8 mouse cellular contexts compared by ENCODE assay signal in genomic region chr11:93994531-93994930, GRCm38 (mm10). TPM values are rescaled to one million over a fixed set of nuclear protein-coding genes. Genes with fewer than 3 reads are reported as not detected.
DNase-seq lines count a peak whose midpoint lies in the region; ATAC-seq and TF ChIP-seq lines count a peak whose summit lies in the region.

No protein-coding gene starts in this region.

- TF ChIP-seq EP300 in heart, postnatal 0 days (IDR thresholded peaks at IDR 0.05; ENCODE audit: low read depth) = no peak

- H3K4me3 ChIP-seq in brown adipose tissue, adult 24 weeks (ENCODE audit: insufficient read depth, low read depth, low read length) = peak overlapping the region; percentile 67
- H3K4me3 ChIP-seq in heart, postnatal 0 days (ENCODE audit: low read depth, low read length) = peak overlapping the region; percentile 86
- peak overlapping the region; percentile 63; the same call in 1 of the 2 replicates for H3K4me3 ChIP-seq in macrophage (ENCODE audit: inconsistent target)

- no peak for TF ChIP-seq CTCF in heart, postnatal 0 days (IDR thresholded peaks at IDR 0.05; ENCODE audit: low read depth)

- H3K9me3 ChIP-seq in heart, postnatal 0 days (replicated peaks; ENCODE audit: control insufficient read depth, low read length) = no peaks in the 10 kb centered on the region

- no peak for ATAC-seq in heart, postnatal 0 days (ENCODE audit: insufficient read depth, low read depth)
- no peak for ATAC-seq in megakaryocyte-erythroid progenitor cell, adult 5-6 weeks (replicated peaks; ENCODE audit: low FRiP score, low TSS enrichment, poor library complexity, severe bottlenecking)

- peak overlapping the region; percentile 78 for H3K4me2 ChIP-seq in heart, postnatal 0 days (ENCODE audit: low read depth, low read length)

- H3K36me3 ChIP-seq in heart, postnatal 0 days (replicated peaks; ENCODE audit: control insufficient read depth, insufficient read depth, low read length) = no peaks in the 10 kb centered on the region
- no peaks in the 10 kb centered on the region for H3K36me3 ChIP-seq in macrophage (ENCODE audit: inconsistent target)

- H3K27ac ChIP-seq in brown adipose tissue, adult 24 weeks (replicated peaks; ENCODE audit: low read depth, low read length) = peak overlapping the region; percentile 99
- peak overlapping the region; percentile 96 for H3K27ac ChIP-seq in heart, postnatal 0 days (ENCODE audit: low read depth)
- peak overlapping the region; percentile 100 for H3K27ac ChIP-seq in macrophage

- peak overlapping the region; percentile 96; the same call in 1 of the 2 replicates for H3K9ac ChIP-seq in heart, postnatal 0 days (replicated peaks; ENCODE audit: low read depth, low read length)

- peaks cover 11% of the 10 kb centered on the region for H3K4me1 ChIP-seq in brown adipose tissue, adult 24 weeks (ENCODE audit: control insufficient read depth, insufficient read depth, insufficient read length, low read length)
- peaks cover 8% of the 10 kb centered on the region for H3K4me1 ChIP-seq in heart, postnatal 0 days (ENCODE audit: control insufficient read depth, insufficient read depth)

- WGBS in heart, postnatal 0 days = 39% methylated on average over 5 of the region's 5 CpGs
- WGBS in macrophage (ENCODE audit: missing documents) = 65% methylated on average over 5 of the region's 5 CpGs

- peaks cover 30% of the 10 kb centered on the region for H3K79me2 ChIP-seq in macrophage (ENCODE audit: inconsistent target)

- no peaks in the 10 kb centered on the region for H3K27me3 ChIP-seq in heart, postnatal 0 days (ENCODE audit: control insufficient read depth, insufficient read depth, low read length)

- peak; percentile 27 for DNase-seq in kidney, adult 9 months
- no peak for DNase-seq in kidney, postnatal 36 days
- DNase-seq in heart, postnatal 0 days (ENCODE audit: low spot score) = no peak
- no peak for DNase-seq in thymus, postnatal 0 days (ENCODE audit: low spot score)
- no peak for DNase-seq in retina, embryonic 14.5 days (ENCODE audit: low spot score)

RNA-seq across cellular contexts. Expression of gene Spag9, which starts 1.4 kb away (rescaled TPM):
- polyA plus RNA-seq in brown adipose tissue, adult 24 weeks (2012; ENCODE audit: insufficient read depth, insufficient read length, missing spikeins) = 39.2 and 45.7 TPM in 2 replicates
- total RNA-seq in heart, postnatal 0 days (2014; rRNA removed; ENCODE audit: low replicate concordance) = 47.8 and 48.7 TPM in 2 replicates
- 39.5 and 40.0 TPM in 2 replicates for polyA plus RNA-seq in heart, postnatal 0 days (2015; fragmentation: Nextera tagmentation; extraction: Ambion mirVana)
- 1,000 to 10,000 TPM in 5 of 26 experiments, 100 to 1,000 TPM in 21; 283 to 1,525 (median 521) TPM for total RNA-seq in macrophage (2018; cell fraction: chromatin; rRNA removed)
- total RNA-seq in macrophage (2018; cell fraction: cytosol; rRNA removed) = 100 to 1,000 TPM in 2 of 26 experiments, 10 to 100 TPM in 24; 36.8 to 131 (median 64.0) TPM
- 100 to 1,000 TPM; 114 to 746 (median 249) TPM for total RNA-seq in macrophage (2018; cell fraction: nucleus; rRNA removed)
- 47.8 to 52.5 TPM (median 51.8 TPM) in 3 replicates for polyA plus RNA-seq in macrophage (2018)
- 32.1 and 41.4 TPM in 2 replicates for polyA plus RNA-seq in thymus, postnatal 0 days (2015; fragmentation: Nextera tagmentation; extraction: Ambion mirVana)
- 28.3 and 37.0 TPM in 2 replicates for total RNA-seq in megakaryocyte-erythroid progenitor cell, adult 5-6 weeks (2014; fragmentation: Nextera tagmentation)
- 56.1 and 78.4 TPM in 2 replicates for total RNA-seq in megakaryocyte-erythroid progenitor cell, adult 5-6 weeks (2017)

RNA-seq across cellular contexts. Expression of gene Nme1, which starts 26.2 kb away (rescaled TPM):
- 33.7 and 46.1 TPM in 2 replicates for polyA plus RNA-seq in brown adipose tissue, adult 24 weeks (2012; ENCODE audit: insufficient read depth, insufficient read length, missing spikeins)
- 17.2 and 46.8 TPM in 2 replicates for total RNA-seq in heart, postnatal 0 days (2014; rRNA removed; ENCODE audit: low replicate concordance)
- 56.1 and 63.1 TPM in 2 replicates for polyA plus RNA-seq in heart, postnatal 0 days (2015; fragmentation: Nextera tagmentation; extraction: Ambion mirVana)
- 10 to 100 TPM in 2 of 26 experiments, 1 to 10 TPM in 23, under 1 TPM in 1; 0.94 to 11.8 (median 3.8) TPM for total RNA-seq in macrophage (2018; cell fraction: chromatin; rRNA removed)
- total RNA-seq in macrophage (2018; cell fraction: cytosol; rRNA removed) = 10 to 100 TPM; 20.5 to 44.0 (median 32.1) TPM
- total RNA-seq in macrophage (2018; cell fraction: nucleus; rRNA removed) = 10 to 100 TPM in 5 of 26 experiments, 1 to 10 TPM in 21; 2.0 to 17.3 (median 5.8) TPM
- polyA plus RNA-seq in macrophage (2018) = 32.9 to 71.2 TPM (median 46.6 TPM) in 3 replicates
- 200 and 230 TPM in 2 replicates for polyA plus RNA-seq in thymus, postnatal 0 days (2015; fragmentation: Nextera tagmentation; extraction: Ambion mirVana)
- 126 and 223 TPM in 2 replicates for total RNA-seq in megakaryocyte-erythroid progenitor cell, adult 5-6 weeks (2014; fragmentation: Nextera tagmentation)
- total RNA-seq in megakaryocyte-erythroid progenitor cell, adult 5-6 weeks (2017) = 245 and 319 TPM in 2 replicates

RNA-seq across cellular contexts. Expression of gene Gm20390, which starts 26.4 kb away (rescaled TPM):
- polyA plus RNA-seq in brown adipose tissue, adult 24 weeks (2012; ENCODE audit: insufficient read depth, insufficient read length, missing spikeins) = 164 and 189 TPM in 2 replicates
- 61.8 and 75.6 TPM in 2 replicates for total RNA-seq in heart, postnatal 0 days (2014; rRNA removed; ENCODE audit: low replicate concordance)
- 183 and 191 TPM in 2 replicates for polyA plus RNA-seq in heart, postnatal 0 days (2015; fragmentation: Nextera tagmentation; extraction: Ambion mirVana)
- 1 to 10 TPM in 2 of 26 experiments, not detected in 24; 1.1 to 2.2 TPM for total RNA-seq in macrophage (2018; cell fraction: chromatin; rRNA removed)
- total RNA-seq in macrophage (2018; cell fraction: cytosol; rRNA removed) = 10 to 100 TPM; 11.9 to 36.9 (median 23.0) TPM
- total RNA-seq in macrophage (2018; cell fraction: nucleus; rRNA removed) = 10 to 100 TPM in 1 of 26 experiments, 1 to 10 TPM in 18, under 1 TPM in 1, not detected in 6; 0.86 to 10.7 (median 6.8) TPM
- 6.1 to 48.7 TPM (median 16.9 TPM) in 3 replicates for polyA plus RNA-seq in macrophage (2018)
- 348 and 383 TPM in 2 replicates for polyA plus RNA-seq in thymus, postnatal 0 days (2015; fragmentation: Nextera tagmentation; extraction: Ambion mirVana)
- total RNA-seq in megakaryocyte-erythroid progenitor cell, adult 5-6 weeks (2014; fragmentation: Nextera tagmentation) = 148 TPM in 1 of 2 replicates, not detected in the other
- total RNA-seq in megakaryocyte-erythroid progenitor cell, adult 5-6 weeks (2017) = not detected in 2 replicates

RNA-seq across cellular contexts. Expression of gene Nme2, which starts 38.5 kb away (rescaled TPM):
- polyA plus RNA-seq in brown adipose tissue, adult 24 weeks (2012; ENCODE audit: insufficient read depth, insufficient read length, missing spikeins) = 510 and 580 TPM in 2 replicates
- total RNA-seq in heart, postnatal 0 days (2014; rRNA removed; ENCODE audit: low replicate concordance) = 921 and 1,000 TPM in 2 replicates
- polyA plus RNA-seq in heart, postnatal 0 days (2015; fragmentation: Nextera tagmentation; extraction: Ambion mirVana) = 942 and 966 TPM in 2 replicates
- total RNA-seq in macrophage (2018; cell fraction: chromatin; rRNA removed) = 10 to 100 TPM in 6 of 26 experiments, 1 to 10 TPM in 20; 2.0 to 78.8 (median 7.5) TPM
- 100 to 1,000 TPM; 248 to 370 (median 280) TPM for total RNA-seq in macrophage (2018; cell fraction: cytosol; rRNA removed)
- 10 to 100 TPM; 15.2 to 72.6 (median 28.7) TPM for total RNA-seq in macrophage (2018; cell fraction: nucleus; rRNA removed)
- polyA plus RNA-seq in macrophage (2018) = 187 to 466 TPM (median 286 TPM) in 3 replicates
- 134 and 143 TPM in 2 replicates for polyA plus RNA-seq in thymus, postnatal 0 days (2015; fragmentation: Nextera tagmentation; extraction: Ambion mirVana)
- 171 and 305 TPM in 2 replicates for total RNA-seq in megakaryocyte-erythroid progenitor cell, adult 5-6 weeks (2014; fragmentation: Nextera tagmentation)
- 149 and 173 TPM in 2 replicates for total RNA-seq in megakaryocyte-erythroid progenitor cell, adult 5-6 weeks (2017)
